Mouse (Mus musculus) cortical plate, adult 2 months (tissue): ENCODE data around the gene Ctxn2.

Experiments used
- CTCF ChIP-seq: fragments of 200-500 bp; IDR thresholded peaks from 2 replicates; pipeline ENCODE4 v1.5.1; 2011; ENCODE audit warnings: mild to moderate bottlenecking, control low read depth, low read length; ENCODE audit not compliant: insufficient read depth; ENCODE audit errors: extremely low read depth
- POLR2A ChIP-seq: fragments of 200-500 bp; IDR thresholded peaks from 2 replicates; pipeline ENCODE4 v1.6.1; 2011; ENCODE audit warnings: mild to moderate bottlenecking, low read length, control low read depth; ENCODE audit not compliant: insufficient read depth; ENCODE audit errors: extremely low read depth

GRCm38 (mm10) chr2:125126792-125127191 is 9.7 kb upstream of the Ctxn2 start:
- TF ChIP-seq CTCF (no peak), POLR2A (no peak)
